Mouse (Mus musculus) erythroblast, embryonic 14.5 days (primary cell): ENCODE measurements around the gene Bcl2a1a. TPM values are rescaled to one million over a fixed set of nuclear protein-coding genes. Genes with fewer than 3 reads are reported as not detected.

Source experiments
- polyA plus RNA-seq: library from polyadenylated mRNA; stranded (reverse); fragments of >175 nt; gene quantifications from 2 replicates; pipeline ENCODE4 v1.2.3, GENCODE M21; 2012

Gene Bcl2a1a
- polyA plus RNA-seq, 1 experiment: not detected

Other genes starting within 250 kb of the Bcl2a1a start
- gene Mthfsl, start 236.6 kb upstream of the Bcl2a1a start, polyA plus RNA-seq: 0.12 and 0.51 TPM in 2 replicates
- gene Bcl2a1d, start 225.0 kb upstream of the Bcl2a1a start, polyA plus RNA-seq: not detected in 2 replicates
- not detected in 2 replicates for gene Trim43c, start 117.7 kb upstream of the Bcl2a1a start, polyA plus RNA-seq
- not detected in 2 replicates for gene Trim43b, start 135.9 kb downstream of the Bcl2a1a start, polyA plus RNA-seq
- 0.04 TPM in 1 of 2 replicates, not detected in the other for gene Bcl2a1b, start 242.3 kb downstream of the Bcl2a1a start, polyA plus RNA-seq
- not detected in 2 replicates for gene Gm29094, start 242.5 kb downstream of the Bcl2a1a start, polyA plus RNA-seq